Mouse (Mus musculus) gastrocnemius, adult 2 months (tissue): ENCODE data around the gene Fam193a. TPM values are rescaled to one million over a fixed set of nuclear protein-coding genes. Genes with fewer than 3 reads are reported as not detected.

Source experiments
- DNase-seq: peaks from one replicate; pipeline ENCODE4 v3.0.0; 2022
- H3K27ac ChIP-seq: fragments of 200-600 bp; 2 replicates; pipeline ENCODE4 v1.8.1; 2022; ENCODE audit warnings: mild to moderate bottlenecking
- H3K4me3 ChIP-seq: fragments of 200-600 bp; 2 replicates; pipeline ENCODE4 v1.8.1; 2022; ENCODE audit warnings: mild to moderate bottlenecking, moderate library complexity
- CTCF ChIP-seq: fragments of 200-600 bp; IDR thresholded peaks from 2 replicates; pipeline ENCODE4 v1.8.1; 2022; ENCODE audit warnings: antibody characterized with exemption, mild to moderate bottlenecking, moderate library complexity
- intact Hi-C: fragments of 180-260 bp; cut with DNase I; formaldehyde crosslinking; loops from one replicate; pipeline ENCODE4 v1.15.1; 2025
- total RNA-seq, 2 experiments: library from RNA; stranded (reverse); gene quantifications; 2 replicates each; pipeline ENCODE4 v1.2.3; 2021

Fam193a gene
- total RNA-seq, 2 experiments from 2014 or later: 16.5 to 17.7 TPM

GRCm38 (mm10) chr5:34534776-34535581 is 165.2 kb downstream of the Fam193a start:
- DNase-seq: peak; percentile 61
- no peak for TF ChIP-seq CTCF
- intact Hi-C loops: no loop called here
- Histone ChIP-seq H3K27ac (peak overlapping the region; percentile 51), H3K4me3 (no peak overlapping the region)

- peak overlapping the region; percentile 51 for H3K27ac ChIP-seq
- intact Hi-C loops: no loop called here
- TF ChIP-seq CTCF: no peak
- H3K4me3 ChIP-seq: no peak overlapping the region
- DNase-seq: no peak
These were observed 166.1 kb downstream of the Fam193a start for GRCm38 (mm10) chr5:34535831-34536230.

Other genes with a start within 250 kb of the Fam193a start
- 1 to 10 TPM; 1.1 to 2.1 TPM for gene Poln, start 200.5 kb upstream of the Fam193a start, total RNA-seq
- gene Haus3, start 200.4 kb upstream of the Fam193a start, total RNA-seq: 1 to 10 TPM; 3.2 to 4.2 TPM
- gene Mxd4, start 182.2 kb upstream of the Fam193a start, total RNA-seq: 10 to 100 TPM; 25.8 to 35.6 TPM
- gene Zfyve28, start 81.5 kb upstream of the Fam193a start, total RNA-seq: under 1 TPM; 0.36 to 0.64 TPM
- not detected for gene Cfap99, start 81.3 kb upstream of the Fam193a start, total RNA-seq
- gene Rnf4, start 33.6 kb upstream of the Fam193a start, total RNA-seq: 10 to 100 TPM; 16.5 to 19.8 TPM
- gene Tnip2, start 144.1 kb downstream of the Fam193a start, total RNA-seq: 1 to 10 TPM; 2.3 to 3.0 TPM
- gene Sh3bp2, start 155.9 kb downstream of the Fam193a start, total RNA-seq: 1 to 10 TPM in 1 of 2 experiments, under 1 TPM in 1; 0.98 to 7.7 TPM
- 10 to 100 TPM; 72.3 to 74.9 TPM for gene Add1, start 203.7 kb downstream of the Fam193a start, total RNA-seq